Mouse (Mus musculus): ENCODE results near the gene Kcna7.

GRCm38 (mm10) chr7:45365742-45366651 lies 39.5 kb upstream of the Kcna7 start:
- TF ChIP-seq POLR2A (IDR thresholded peaks at IDR 0.05; ENCODE audit: borderline replicate concordance, control insufficient read depth, low read depth, low read length) (no peak), CTCF (IDR thresholded peaks at IDR 0.05; ENCODE audit: control insufficient read depth, insufficient read depth, low read length) (no peak)
